Mouse (Mus musculus): ENCODE results near the gene Alkbh6. TPM values are rescaled to one million over a fixed set of nuclear protein-coding genes. Genes with fewer than 3 reads are reported as not detected.
A peak's percentile ranks its signal among the peaks of the same experiment; 100 is the strongest.

The Alkbh6 gene
- 120 and 127 TPM in 2 replicates for polyA plus RNA-seq (2015; fragmentation: Nextera tagmentation; extraction: Ambion mirVana)

DNA sequence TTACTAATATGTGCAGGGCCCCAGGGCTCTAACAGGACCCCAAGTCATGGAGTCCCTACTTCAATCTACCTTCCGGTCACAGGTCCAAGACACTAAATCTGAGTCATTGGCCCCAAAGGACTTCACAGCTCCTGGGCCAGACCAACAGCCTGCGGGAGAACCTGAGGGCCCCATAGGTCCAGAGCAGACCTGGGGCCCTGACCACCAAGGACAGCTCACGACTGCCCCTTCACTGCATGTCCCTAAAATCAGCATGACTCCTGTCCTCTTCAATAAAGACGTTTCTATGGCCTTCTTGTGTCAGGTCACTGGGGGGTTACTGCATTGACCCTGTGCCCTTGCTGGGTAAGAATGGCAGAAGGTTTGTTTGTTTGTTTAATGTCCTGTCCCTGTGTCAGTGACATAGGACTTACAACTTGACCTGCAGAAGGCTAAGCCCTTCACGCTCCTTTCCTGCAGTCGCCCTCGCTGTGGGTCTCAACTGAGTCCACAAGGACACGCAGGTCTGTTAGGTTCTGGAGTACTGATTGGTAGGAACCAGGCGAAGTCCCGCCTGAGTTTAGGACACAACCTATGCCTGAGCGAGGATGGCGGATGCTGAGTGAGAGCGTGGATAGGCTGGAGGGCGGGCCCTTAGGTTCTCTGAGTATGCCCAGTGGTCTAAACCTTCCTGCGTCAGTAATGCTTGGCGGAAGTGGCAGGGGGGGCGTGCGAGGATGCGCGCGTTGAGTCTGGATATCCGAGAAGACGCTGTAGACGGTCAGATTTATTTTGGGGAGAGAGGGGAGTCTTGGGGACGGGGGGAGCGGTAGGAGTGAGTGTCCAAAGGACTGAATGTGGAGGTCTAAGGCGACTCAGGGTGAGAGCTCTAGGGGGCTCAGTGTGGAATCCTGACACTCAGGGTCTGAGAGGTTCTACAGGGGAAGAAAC, at the start of gene Alkbh6:
Alkbh6 (plus strand) TSS at position 642 of the 930 bp plus-strand sequence.
- ATAC-seq, result peak; percentile 100
- 4% methylated on average over 27 of the region's 27 CpGs for WGBS
- Histone ChIP-seq H3K27me3 (ENCODE audit: control insufficient read depth, insufficient read depth, low read depth, low read length) (no peaks in the 10 kb centered on the region), H3K9ac (ENCODE audit: low read depth, low read length) (peak within 1 kb of the TSS; percentile 73), H3K36me3 (ENCODE audit: control insufficient read depth, insufficient read depth, low read length) (peaks cover 23% of the 10 kb centered on the region), H3K4me1 (ENCODE audit: control insufficient read depth, insufficient read depth, low read length) (peaks cover 17% of the 10 kb centered on the region), H3K9me3 (replicated peaks; ENCODE audit: control insufficient read depth, low read length, poor library complexity, severe bottlenecking) (no peaks in the 10 kb centered on the region), H3K27ac (ENCODE audit: low read length) (peak within 1 kb of the TSS; percentile 82), H3K4me2 (ENCODE audit: low read length) (peak within 1 kb of the TSS; percentile 82), H3K4me3 (ENCODE audit: low read depth, low read length) (peak within 1 kb of the TSS; percentile 60)

DNA sequence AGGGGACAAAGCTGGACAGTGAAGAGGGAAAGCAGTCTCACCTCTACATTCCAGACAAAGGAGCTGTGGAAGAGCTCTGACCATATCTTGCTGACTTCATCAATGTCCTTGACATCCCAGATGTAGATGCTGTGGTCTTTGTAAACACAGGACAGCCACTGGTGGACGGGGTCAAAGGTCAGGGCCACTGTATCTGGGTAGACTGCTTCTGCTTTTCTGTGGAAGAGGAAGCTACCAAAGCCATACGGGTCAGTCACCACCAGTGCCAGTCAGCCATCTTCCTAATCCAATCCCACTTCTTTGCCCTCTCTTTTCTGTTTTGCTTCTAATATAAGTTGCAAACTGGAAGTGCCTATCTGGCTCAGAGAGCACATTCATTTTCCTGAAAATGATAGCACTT, 43.5 kb upstream of the Alkbh6 start:
- Histone ChIP-seq H3K9ac (ENCODE audit: low read depth, low read length) (no peak overlapping the region), H3K4me3 (ENCODE audit: low read depth, low read length) (no peak overlapping the region), H3K4me1 (ENCODE audit: control insufficient read depth, insufficient read depth, low read length) (no peaks in the 10 kb centered on the region), H3K27ac (ENCODE audit: low read length) (no peak overlapping the region), H3K36me3 (ENCODE audit: control insufficient read depth, insufficient read depth, low read length) (no peaks in the 10 kb centered on the region), H3K4me2 (ENCODE audit: low read length) (no peak overlapping the region), H3K9me3 (replicated peaks; ENCODE audit: control insufficient read depth, low read length, poor library complexity, severe bottlenecking) (no peaks in the 10 kb centered on the region), H3K27me3 (ENCODE audit: control insufficient read depth, insufficient read depth, low read depth, low read length) (no peaks in the 10 kb centered on the region)
- no peak for ATAC-seq
- 83% methylated on average over 2 of the region's 2 CpGs for WGBS

DNA sequence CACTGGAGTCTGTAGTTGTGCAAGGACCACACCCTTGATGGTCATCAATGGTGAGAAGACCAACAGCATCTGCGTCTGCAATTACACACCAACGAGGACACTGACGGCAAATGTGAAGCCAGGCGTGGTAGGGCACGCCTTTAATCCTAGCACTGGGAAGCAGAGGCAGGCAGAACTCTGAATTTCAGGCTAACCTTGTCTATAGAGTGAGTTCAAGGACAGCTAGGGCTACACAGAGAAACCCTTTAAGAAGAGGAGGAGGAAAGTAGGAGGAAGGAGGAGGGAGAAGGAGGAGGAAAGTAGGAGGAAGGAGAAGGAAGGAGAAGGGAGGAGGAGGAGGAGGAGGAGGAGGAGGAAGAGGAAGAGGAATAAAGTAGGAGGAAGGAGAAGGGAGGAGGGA, 43.0 kb upstream of the Alkbh6 start:
- no peak for ATAC-seq
- H3K36me3 ChIP-seq (ENCODE audit: control insufficient read depth, insufficient read depth, low read length), result no peaks in the 10 kb centered on the region
- no peaks in the 10 kb centered on the region for H3K27me3 ChIP-seq (ENCODE audit: control insufficient read depth, insufficient read depth, low read depth, low read length)
- H3K4me1 ChIP-seq (ENCODE audit: control insufficient read depth, insufficient read depth, low read length), result no peaks in the 10 kb centered on the region
- H3K9ac ChIP-seq (ENCODE audit: low read depth, low read length), result no peak overlapping the region
- no peaks in the 10 kb centered on the region for H3K9me3 ChIP-seq (replicated peaks; ENCODE audit: control insufficient read depth, low read length, poor library complexity, severe bottlenecking)
- 95% methylated on average over 5 of the region's 5 CpGs for WGBS
- no peak overlapping the region for H3K4me3 ChIP-seq (ENCODE audit: low read depth, low read length)
- H3K4me2 ChIP-seq (ENCODE audit: low read length), result no peak overlapping the region
- no peak overlapping the region for H3K27ac ChIP-seq (ENCODE audit: low read length)

DNA sequence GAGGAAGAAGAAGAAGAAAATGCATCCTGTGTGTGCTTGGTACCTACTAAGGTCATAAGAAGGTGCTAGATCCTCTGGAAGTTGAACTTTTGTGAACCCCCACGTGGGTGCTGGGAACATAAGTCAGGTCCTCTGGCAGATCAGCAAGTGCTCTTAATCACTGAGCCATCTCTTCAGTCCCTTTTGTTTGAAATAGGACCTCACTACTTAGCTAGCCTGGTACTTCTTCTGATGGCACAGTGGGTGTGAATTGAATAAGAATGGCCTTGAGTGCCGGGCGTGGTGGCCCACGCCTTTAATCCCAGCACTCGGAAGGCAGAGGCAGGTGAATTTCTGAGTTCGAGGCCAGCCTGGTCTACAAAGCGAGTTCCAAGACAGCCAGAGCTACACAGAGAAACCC, 42.6 kb upstream of the Alkbh6 start:
- Histone ChIP-seq H3K9me3 (replicated peaks; ENCODE audit: control insufficient read depth, low read length, poor library complexity, severe bottlenecking) (no peaks in the 10 kb centered on the region), H3K4me3 (ENCODE audit: low read depth, low read length) (no peak overlapping the region), H3K27me3 (ENCODE audit: control insufficient read depth, insufficient read depth, low read depth, low read length) (no peaks in the 10 kb centered on the region), H3K27ac (ENCODE audit: low read length) (no peak overlapping the region), H3K4me1 (ENCODE audit: control insufficient read depth, insufficient read depth, low read length) (no peaks in the 10 kb centered on the region), H3K4me2 (ENCODE audit: low read length) (no peak overlapping the region), H3K9ac (ENCODE audit: low read depth, low read length) (no peak overlapping the region), H3K36me3 (ENCODE audit: control insufficient read depth, insufficient read depth, low read length) (no peaks in the 10 kb centered on the region)
- WGBS, result 89% methylated on average over 7 of the region's 7 CpGs
- ATAC-seq, result no peak

DNA sequence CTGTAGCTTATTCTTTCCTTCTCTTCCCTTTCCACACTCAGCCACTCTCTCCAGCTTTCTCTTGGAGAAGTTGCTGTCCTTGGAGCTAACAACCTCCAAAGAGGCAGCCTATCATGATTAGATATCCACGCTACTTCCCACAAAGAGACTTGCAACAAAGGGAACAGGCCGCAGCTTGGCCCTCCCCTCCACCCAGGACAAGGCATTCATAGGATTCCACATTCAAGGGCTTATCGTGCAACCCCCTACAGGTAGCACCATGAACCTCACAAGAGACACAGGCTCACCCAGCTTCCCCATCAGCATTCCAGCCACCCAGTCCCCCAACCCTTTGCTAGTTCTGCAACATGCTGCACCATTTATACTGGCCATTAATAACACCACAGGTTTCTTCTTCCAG, 41.7 kb upstream of the Alkbh6 start:
- WGBS, result 83% methylated on average over 3 of the region's 3 CpGs
- Histone ChIP-seq H3K9me3 (replicated peaks; ENCODE audit: control insufficient read depth, low read length, poor library complexity, severe bottlenecking) (no peaks in the 10 kb centered on the region), H3K27me3 (ENCODE audit: control insufficient read depth, insufficient read depth, low read depth, low read length) (no peaks in the 10 kb centered on the region), H3K36me3 (ENCODE audit: control insufficient read depth, insufficient read depth, low read length) (no peaks in the 10 kb centered on the region), H3K4me2 (ENCODE audit: low read length) (no peak overlapping the region), H3K4me1 (ENCODE audit: control insufficient read depth, insufficient read depth, low read length) (no peaks in the 10 kb centered on the region), H3K4me3 (ENCODE audit: low read depth, low read length) (no peak overlapping the region), H3K9ac (ENCODE audit: low read depth, low read length) (no peak overlapping the region), H3K27ac (ENCODE audit: low read length) (no peak overlapping the region)
- ATAC-seq, result no peak

DNA sequence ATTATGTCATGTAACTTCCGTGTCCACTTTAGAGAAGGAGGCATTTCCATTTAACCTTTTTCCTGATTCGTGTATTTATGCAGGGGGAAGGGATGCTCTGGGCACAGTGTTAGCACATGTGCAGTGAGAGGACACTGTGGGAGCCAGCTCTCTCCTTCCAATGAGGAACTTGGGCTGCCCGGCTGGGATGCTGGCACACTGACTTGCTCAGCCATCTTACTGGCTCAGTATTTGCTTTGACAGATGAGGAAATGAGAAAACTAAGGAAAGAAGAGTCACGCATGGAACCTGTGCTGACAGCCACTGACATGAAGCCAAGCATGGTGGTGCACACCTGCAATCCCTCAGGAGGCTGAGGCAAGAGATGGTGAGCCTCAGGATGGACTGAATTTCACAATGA, 38.9 kb upstream of the Alkbh6 start:
- 91% methylated on average over 4 of the region's 4 CpGs for WGBS
- Histone ChIP-seq H3K27me3 (ENCODE audit: control insufficient read depth, insufficient read depth, low read depth, low read length) (no peaks in the 10 kb centered on the region), H3K4me2 (ENCODE audit: low read length) (no peak overlapping the region), H3K9ac (ENCODE audit: low read depth, low read length) (no peak overlapping the region), H3K36me3 (ENCODE audit: control insufficient read depth, insufficient read depth, low read length) (no peaks in the 10 kb centered on the region), H3K4me1 (ENCODE audit: control insufficient read depth, insufficient read depth, low read length) (no peaks in the 10 kb centered on the region), H3K27ac (ENCODE audit: low read length) (no peak overlapping the region), H3K9me3 (replicated peaks; ENCODE audit: control insufficient read depth, low read length, poor library complexity, severe bottlenecking) (no peaks in the 10 kb centered on the region), H3K4me3 (ENCODE audit: low read depth, low read length) (no peak overlapping the region)
- ATAC-seq, result no peak

DNA sequence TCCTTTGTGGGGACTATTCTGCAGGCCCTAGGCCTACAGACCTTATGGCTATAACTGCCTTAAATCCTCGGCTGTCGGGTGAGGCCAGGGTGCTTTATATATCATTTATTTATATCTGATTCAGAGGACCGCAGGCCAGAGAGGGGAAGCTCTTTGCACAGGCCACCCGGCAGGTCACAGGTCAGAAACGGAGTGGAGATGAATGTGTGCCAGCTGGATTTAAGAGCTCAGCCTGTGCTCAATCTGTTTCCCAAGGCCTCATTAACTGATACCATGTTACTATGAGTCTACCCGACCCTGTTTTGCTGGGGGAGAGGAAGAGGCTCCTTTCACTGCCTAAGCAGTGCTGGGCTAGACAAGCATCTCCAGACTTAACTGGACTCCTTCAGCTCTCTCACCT, 34.1 kb upstream of the Alkbh6 start:
- no peak overlapping the region for H3K27ac ChIP-seq (ENCODE audit: low read length)
- 82% methylated on average over 6 of the region's 6 CpGs for WGBS

DNA sequence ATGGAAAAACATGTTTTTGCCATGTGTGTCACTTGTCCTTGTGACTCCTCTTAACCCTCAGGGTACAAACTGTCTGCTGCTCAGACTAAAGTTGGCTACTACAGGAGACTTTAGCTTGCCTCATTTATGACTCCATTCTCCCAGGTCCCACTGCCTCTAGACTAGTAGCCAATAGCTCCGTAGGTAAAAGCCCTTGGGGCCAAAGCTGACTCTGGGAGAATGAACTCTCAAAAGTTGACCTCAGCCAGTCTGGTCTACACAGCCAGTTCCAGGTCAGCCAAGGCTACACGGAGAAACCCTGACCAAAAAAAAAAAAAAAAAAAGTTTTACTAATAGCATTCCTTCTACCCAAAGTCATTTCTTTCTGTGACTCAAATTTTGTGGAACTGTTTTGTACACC, 29.6 kb upstream of the Alkbh6 start:
- WGBS, result 74% methylated on average over 2 of the region's 2 CpGs
- no peak overlapping the region for H3K27ac ChIP-seq (ENCODE audit: low read length)
- ATAC-seq, result no peak
- H3K4me1 ChIP-seq (ENCODE audit: control insufficient read depth, insufficient read depth, low read length), result peaks cover 6% of the 10 kb centered on the region; the same call in 1 of the 2 replicates
- no peak overlapping the region for H3K4me3 ChIP-seq (ENCODE audit: low read depth, low read length)
- no peaks in the 10 kb centered on the region for H3K36me3 ChIP-seq (ENCODE audit: control insufficient read depth, insufficient read depth, low read length)
- H3K4me2 ChIP-seq (ENCODE audit: low read length), result no peak overlapping the region
- no peaks in the 10 kb centered on the region for H3K9me3 ChIP-seq (replicated peaks; ENCODE audit: control insufficient read depth, low read length, poor library complexity, severe bottlenecking)
- no peak overlapping the region for H3K9ac ChIP-seq (ENCODE audit: low read depth, low read length)
- H3K27me3 ChIP-seq (ENCODE audit: control insufficient read depth, insufficient read depth, low read depth, low read length), result no peaks in the 10 kb centered on the region

More for the DNA sequence above, 34.1 kb upstream of the Alkbh6 start:
- Histone ChIP-seq H3K9ac (ENCODE audit: low read depth, low read length) (no peak overlapping the region), H3K36me3 (ENCODE audit: control insufficient read depth, insufficient read depth, low read length) (no peaks in the 10 kb centered on the region), H3K4me2 (ENCODE audit: low read length) (no peak overlapping the region), H3K4me3 (ENCODE audit: low read depth, low read length) (no peak overlapping the region), H3K27me3 (ENCODE audit: control insufficient read depth, insufficient read depth, low read depth, low read length) (no peaks in the 10 kb centered on the region), H3K4me1 (ENCODE audit: control insufficient read depth, insufficient read depth, low read length) (no peaks in the 10 kb centered on the region), H3K9me3 (replicated peaks; ENCODE audit: control insufficient read depth, low read length, poor library complexity, severe bottlenecking) (no peaks in the 10 kb centered on the region)
- no peak for ATAC-seq

DNA sequence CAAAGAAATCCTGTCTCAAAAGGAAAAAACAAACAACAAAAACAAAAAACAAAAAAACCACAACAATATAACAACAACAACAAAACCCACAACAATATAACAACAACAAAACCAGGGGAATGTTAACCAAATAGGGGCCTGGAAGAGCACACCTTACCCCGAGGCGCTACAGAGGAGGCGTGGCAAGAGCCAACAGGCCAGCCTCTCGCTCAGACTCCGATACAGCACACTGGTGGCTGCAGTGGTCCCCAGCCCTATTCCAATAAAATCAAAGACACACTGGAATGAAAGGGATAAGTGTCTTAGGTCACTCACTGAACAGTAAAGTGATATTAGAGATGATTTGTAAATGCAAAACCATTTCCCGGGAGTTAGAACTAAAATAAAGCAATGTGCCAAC, 29.0 kb upstream of the Alkbh6 start:
- no peak for ATAC-seq
- no peaks in the 10 kb centered on the region for H3K27me3 ChIP-seq (ENCODE audit: control insufficient read depth, insufficient read depth, low read depth, low read length)
- no peaks in the 10 kb centered on the region for H3K36me3 ChIP-seq (ENCODE audit: control insufficient read depth, insufficient read depth, low read length)
- H3K27ac ChIP-seq (ENCODE audit: low read length), result no peak overlapping the region
- H3K4me1 ChIP-seq (ENCODE audit: control insufficient read depth, insufficient read depth, low read length), result peaks cover 6% of the 10 kb centered on the region; the same call in 1 of the 2 replicates
- no peaks in the 10 kb centered on the region for H3K9me3 ChIP-seq (replicated peaks; ENCODE audit: control insufficient read depth, low read length, poor library complexity, severe bottlenecking)
- 0% methylated on average over 6 of the region's 6 CpGs for WGBS
- H3K4me2 ChIP-seq (ENCODE audit: low read length), result peak overlapping the region; percentile 97
- H3K4me3 ChIP-seq (ENCODE audit: low read depth, low read length), result peak overlapping the region; percentile 69
- H3K9ac ChIP-seq (ENCODE audit: low read depth, low read length), result peak overlapping the region; percentile 56; the same call in 1 of the 2 replicates
